Mouse (Mus musculus) C2C12 (cell line): Measurements from ENCODE around the gene Sertad1.

Experiments
- CTCF ChIP-seq: IDR thresholded peaks from one replicate; pipeline ENCODE4 v1.5.1; 2011; ENCODE audit not compliant: control insufficient read depth, insufficient read depth, insufficient read length
- FOSL1 ChIP-seq: IDR thresholded peaks from one replicate; pipeline ENCODE4 v1.8.0; 2011; ENCODE audit warnings: mild to moderate bottlenecking, low read length; ENCODE audit not compliant: poor library complexity, insufficient read depth, severe bottlenecking
- MAX ChIP-seq: IDR thresholded peaks from one replicate; pipeline ENCODE4 v1.6.1; 2011; ENCODE audit warnings: mild to moderate bottlenecking, control low read depth
- MYOD1 ChIP-seq: IDR thresholded peaks from one replicate; pipeline ENCODE4 v1.6.1; 2011; ENCODE audit warnings: low read depth; ENCODE audit not compliant: control insufficient read depth, insufficient read length
- MYOG ChIP-seq: IDR thresholded peaks from one replicate; pipeline ENCODE4 v1.6.1; 2011; ENCODE audit not compliant: control insufficient read depth, insufficient read length; ENCODE audit errors: extremely low read depth
- USF1 ChIP-seq: IDR thresholded peaks from one replicate; pipeline ENCODE4 v1.6.1; 2011; ENCODE audit warnings: low read depth, mild to moderate bottlenecking, control low read depth, moderate library complexity

DNA sequence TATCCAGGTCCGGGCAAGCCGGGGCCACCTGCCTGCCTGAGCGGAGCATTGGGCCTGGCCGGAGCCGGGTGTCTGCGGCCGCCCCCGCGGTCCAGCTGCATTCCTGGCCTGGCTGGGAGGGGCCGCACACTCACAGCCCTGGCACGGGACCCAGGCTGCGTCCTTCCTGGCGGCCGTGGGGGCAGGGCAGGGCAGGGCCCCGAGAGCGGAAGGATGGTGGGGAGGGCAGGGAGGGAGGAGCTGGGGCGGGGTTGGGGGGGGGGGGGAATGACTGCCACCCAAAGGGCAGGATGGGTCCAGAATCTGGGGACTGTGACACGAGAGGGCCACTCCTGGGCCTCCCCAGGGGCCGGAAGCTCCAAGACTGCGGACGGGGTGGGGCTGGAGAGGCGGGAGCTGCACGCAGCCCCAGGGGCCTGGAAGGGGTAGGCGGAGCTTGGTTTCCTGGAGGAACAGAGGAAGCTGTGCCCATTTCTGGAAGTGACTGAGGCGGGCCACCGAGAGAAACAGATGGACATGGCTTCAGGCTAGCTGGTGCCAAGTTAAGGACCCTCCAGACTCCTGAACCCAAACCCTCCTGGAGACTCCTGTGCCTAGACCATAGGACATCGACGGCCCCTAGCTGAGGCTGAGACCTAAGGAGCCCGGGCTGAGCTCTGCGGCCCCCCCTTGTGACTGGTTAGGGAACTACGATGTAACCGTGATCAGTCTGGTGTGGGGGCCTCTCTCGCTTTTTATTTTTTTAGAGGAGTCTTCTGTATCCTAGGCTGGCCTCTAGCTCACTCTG, 4.0 kb downstream of the Sertad1 start:
- TF ChIP-seq CTCF: peak; percentile 41
- TF ChIP-seq MAX: peak; percentile 28
- TF ChIP-seq MYOG: no peak
- TF ChIP-seq USF1: no peak
- TF ChIP-seq FOSL1: no peak
- TF ChIP-seq MYOD1: no peak
